Mouse (Mus musculus) liver, embryonic 14.5 days (tissue): ENCODE measurements around the gene Gm49358.

Experiments
- CTCF ChIP-seq: IDR thresholded peaks from 2 replicates; pipeline ENCODE4 v1.5.1; 2016; ENCODE audit warnings: antibody characterized with exemption, low read depth, control low read depth
- EP300 ChIP-seq: IDR thresholded peaks from 2 replicates; pipeline ENCODE4 v1.6.1; 2016; ENCODE audit warnings: antibody characterized with exemption, low read depth

DNA sequence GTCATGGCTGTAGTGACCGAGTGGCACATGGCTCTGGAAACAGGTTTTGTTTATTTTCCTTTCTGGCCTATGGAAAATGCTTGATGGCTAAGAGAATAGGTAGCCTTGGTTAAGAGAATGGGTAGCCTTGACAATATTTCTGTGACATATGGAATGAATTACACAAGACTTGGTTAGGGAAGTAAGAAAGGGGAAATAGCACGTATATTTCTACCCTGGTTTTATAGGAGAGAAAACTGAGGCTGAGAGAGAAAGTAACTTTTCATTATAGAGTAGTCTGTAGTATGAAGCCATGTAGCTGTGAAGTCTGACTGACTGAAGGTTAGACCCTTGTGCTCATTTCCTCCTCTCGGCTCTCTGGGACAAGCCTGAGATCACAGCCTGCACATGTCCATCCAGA is 63.2 kb downstream of the Gm49358 start:
- TF ChIP-seq CTCF (no peak), EP300 (no peak)
